Mouse (Mus musculus): ENCODE measurements at regions not wholly inside any gene's neighbourhood (a gene's known extent, or its start where the extent isn't known, plus 50 kb on each side); places are given as distances from the start of the nearest gene placed in this dataset.
A peak's percentile ranks its signal among the peaks of the same experiment; 100 is the strongest.

DNA sequence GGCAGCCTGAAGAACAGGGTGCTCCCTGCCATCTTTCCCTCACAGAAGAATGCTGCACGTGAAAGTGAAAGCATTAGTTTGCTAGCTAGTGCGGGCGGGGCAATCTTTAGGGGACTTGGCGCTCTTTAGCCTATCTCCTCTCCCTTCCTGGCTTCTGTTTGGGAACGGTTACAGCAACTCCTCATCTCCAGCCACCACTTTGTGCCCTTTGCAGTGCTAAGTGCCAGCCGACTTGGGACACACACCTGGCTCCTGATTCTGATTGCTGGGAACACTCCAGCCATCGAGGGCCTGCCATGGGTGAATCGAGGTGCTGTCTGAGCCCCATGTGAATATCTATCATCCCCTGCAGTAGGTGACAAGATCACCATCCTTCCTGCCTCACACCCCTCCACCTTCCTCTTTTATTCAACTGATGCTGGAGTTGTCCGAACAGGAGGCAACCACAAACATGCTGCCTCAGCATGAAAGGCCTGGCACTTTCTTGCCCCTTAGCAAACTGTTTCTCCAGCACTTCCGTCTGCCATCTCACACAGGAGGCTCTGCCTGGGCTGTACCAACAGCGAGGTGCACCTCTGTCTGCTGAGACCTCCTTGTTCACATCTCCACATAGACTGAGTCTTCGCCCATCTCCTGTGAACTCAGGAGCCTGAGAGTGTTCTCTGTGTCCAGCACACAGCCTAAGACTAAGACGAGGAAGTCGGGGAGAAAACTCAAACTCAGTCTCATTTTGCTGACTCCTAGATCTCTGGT, 66.2 kb upstream of the Glrp1 start:
- DNase-seq (ENCODE audit: low spot score in 2 of 2): no peak

DNA sequence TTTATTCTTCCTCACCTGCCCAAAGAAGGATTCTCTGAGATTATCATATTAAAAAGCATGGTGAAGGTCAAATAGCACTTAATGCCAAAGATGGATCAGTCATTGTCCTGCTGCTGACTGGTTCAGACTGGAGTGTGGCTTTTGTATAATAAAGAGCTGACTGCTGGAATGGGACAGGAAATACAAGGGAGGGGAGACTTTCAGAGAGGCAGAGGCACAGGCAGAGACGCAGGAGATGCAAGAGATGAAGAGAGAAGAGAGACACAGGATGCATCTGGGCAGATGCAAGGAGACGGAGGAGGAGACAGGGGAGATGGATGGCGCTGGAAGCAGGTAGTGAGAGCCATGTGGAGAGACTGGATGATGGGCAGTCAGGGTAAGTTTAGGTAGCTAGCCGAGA, 65.4 kb upstream of the Glrp1 start:
- no peak for DNase-seq (ENCODE audit: low spot score in 2 of 2)

DNA sequence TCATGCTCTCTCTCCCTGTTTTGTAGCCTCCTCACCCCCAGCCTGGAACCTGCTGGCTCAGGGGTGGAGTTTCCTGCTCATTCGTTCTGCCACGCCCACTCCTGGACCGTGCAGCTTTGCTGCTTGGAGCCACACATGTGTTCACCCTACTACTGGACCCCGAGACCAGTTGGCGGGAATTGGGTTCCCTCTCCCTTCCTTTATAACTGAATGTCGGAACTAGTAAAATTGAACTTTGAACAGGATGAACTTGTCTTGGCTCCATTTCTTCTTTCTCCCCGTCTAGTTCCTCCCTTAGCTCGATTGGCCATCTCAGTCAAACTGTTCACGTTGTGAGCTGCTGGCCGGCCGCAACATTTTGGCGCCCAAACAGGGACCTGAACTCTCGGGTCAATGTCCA, 62.3 kb upstream of the Glrp1 start:
- no peak for DNase-seq (ENCODE audit: low spot score in 2 of 2)

GRCm38 (mm10) chr1:88568447-88569053, 58.7 kb upstream of the Glrp1 start:
- DNase-seq (ENCODE audit: low spot score in 2 of 2): no peak

DNA sequence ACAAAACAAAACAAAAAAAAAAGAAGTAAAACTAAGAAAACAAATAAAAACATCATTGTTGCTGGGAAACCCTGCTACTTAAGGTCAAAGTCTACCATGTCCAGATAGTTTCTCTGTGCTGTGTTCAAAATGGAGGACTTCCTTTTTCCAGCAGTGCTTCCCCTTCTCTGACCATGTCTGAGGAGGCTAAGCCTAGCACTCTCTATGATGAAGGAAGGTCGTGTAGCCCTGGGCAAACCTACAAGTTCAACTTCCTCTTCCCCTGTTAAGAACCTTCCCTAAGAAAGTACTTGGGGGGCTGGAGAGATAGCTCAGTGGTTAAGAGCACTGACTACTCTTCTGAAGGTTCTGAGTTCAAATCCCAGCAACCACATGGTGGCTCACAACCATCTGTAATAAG, 57.3 kb upstream of the Glrp1 start:
- DNase-seq (ENCODE audit: low spot score in 2 of 2): no peak

DNA sequence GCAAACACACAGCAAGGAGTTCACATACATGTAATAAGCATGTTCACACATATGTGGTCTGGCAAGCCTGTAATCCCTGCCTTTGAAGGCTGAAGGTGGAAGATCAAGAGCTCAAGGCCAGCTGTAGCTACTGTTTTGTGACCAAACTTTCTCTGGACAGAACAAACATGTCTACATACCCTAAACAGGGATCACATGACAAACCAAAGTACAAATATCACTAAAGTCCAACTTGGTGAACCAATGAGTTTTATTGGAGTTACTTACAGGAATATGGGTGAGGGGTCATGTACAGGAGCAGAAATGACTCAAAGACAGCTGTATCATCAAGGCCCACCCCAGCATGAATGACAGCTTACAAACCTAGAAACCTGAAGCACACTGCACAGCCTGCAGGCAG, 56.6 kb upstream of the Glrp1 start:
- DNase-seq (ENCODE audit: low spot score in 2 of 2): no peak

- DNase-seq (ENCODE audit: low spot score in 2 of 2): no peak
Measured at GRCm38 (mm10) chr1:88564825-88565224, 55.0 kb upstream of the Glrp1 start.

DNA sequence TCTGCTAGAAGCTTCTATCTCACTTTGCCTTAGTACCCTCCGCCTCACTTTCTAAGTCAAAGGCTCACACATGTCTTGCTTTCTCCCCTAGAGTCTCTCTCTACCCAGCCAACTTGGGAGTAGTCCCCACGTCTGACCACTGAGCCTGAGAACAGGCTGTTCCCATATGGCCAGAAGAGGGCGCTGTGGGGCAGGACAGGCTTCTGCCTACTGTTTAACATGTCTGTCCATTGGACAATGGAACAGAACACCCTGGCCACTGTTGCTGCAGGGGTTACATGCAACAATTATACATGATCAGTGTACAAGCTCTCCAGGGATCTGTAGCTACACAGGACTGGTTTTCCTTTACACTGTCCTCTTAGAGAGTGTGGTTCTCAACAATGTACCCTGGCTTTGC, 52.5 kb upstream of the Glrp1 start:
- peak; percentile 62 to 81 for DNase-seq (ENCODE audit: low spot score in 2 of 2)

- no peak for DNase-seq (ENCODE audit: low spot score in 2 of 2)
Measured at GRCm38 (mm10) chr1:88560771-88561170, 50.9 kb upstream of the Glrp1 start.
